Mouse (Mus musculus) forebrain, embryonic 13.5 days (tissue): Measurements from ENCODE around the gene Flot2. TPM values are rescaled to one million over a fixed set of nuclear protein-coding genes. Genes with fewer than 3 reads are reported as not detected.

ENCODE experiments used
- ATAC-seq: fragments of 200-750 bp; cut with Nextera tagmentation; 2 replicates; pipeline ENCODE4 v1.8.0; 2017
- H3K27ac ChIP-seq: fragments of 300-500 bp; sonication (generic); 2 replicates; pipeline ENCODE4 v1.5.1; 2015; ENCODE audit warnings: inconsistent platforms, mild to moderate bottlenecking, moderate library complexity
- H3K27me3 ChIP-seq: fragments of 300-500 bp; sonication (generic); 2 replicates; pipeline ENCODE4 v1.6.1; 2015; ENCODE audit warnings: mild to moderate bottlenecking, inconsistent platforms
- H3K36me3 ChIP-seq: fragments of 300-500 bp; sonication (generic); 2 replicates; pipeline ENCODE4 v1.6.1; 2015; ENCODE audit warnings: mild to moderate bottlenecking, inconsistent platforms; ENCODE audit not compliant: poor library complexity, severe bottlenecking
- H3K4me1 ChIP-seq: fragments of 300-500 bp; sonication (generic); 2 replicates; pipeline ENCODE4 v1.6.1; 2015; ENCODE audit warnings: inconsistent platforms
- H3K4me2 ChIP-seq: fragments of 300-500 bp; sonication (generic); 2 replicates; pipeline ENCODE4 v1.6.1; 2015; ENCODE audit warnings: inconsistent platforms, mild to moderate bottlenecking, moderate library complexity
- H3K4me3 ChIP-seq: fragments of 300-500 bp; sonication (generic); 2 replicates; pipeline ENCODE4 v1.5.1; 2015; ENCODE audit warnings: mild to moderate bottlenecking, inconsistent platforms
- H3K9ac ChIP-seq: fragments of 300-500 bp; sonication (generic); 2 replicates; pipeline ENCODE4 v1.6.1; 2015; ENCODE audit warnings: mild to moderate bottlenecking, inconsistent platforms
- H3K9me3 ChIP-seq: fragments of 300-500 bp; sonication (generic); replicated peaks from 2 replicates; pipeline ENCODE4 v1.6.1; 2016; ENCODE audit warnings: inconsistent platforms
- WGBS: fragments of 180-500 bp; shearing (Covaris S2); methylation state at CpG from one replicate; pipeline ENCODE4 v1.1.7; 2015; 5-methylcytosine and 5-hydroxymethylcytosine counted together
- polyA plus RNA-seq: library from polyadenylated mRNA; unstranded; fragments of >200 nt; fragmentation: Nextera tagmentation; extraction: Ambion mirVana; gene quantifications from 2 replicates; pipeline ENCODE4 v1.2.1, GENCODE M21; 2015

Flot2 gene
- polyA plus RNA-seq: 69.6 and 78.1 TPM in 2 replicates

- Histone ChIP-seq H3K36me3 (peaks cover 32% of the 10 kb centered on the region), H3K4me3 (peak within 1 kb of the TSS; percentile 91), H3K4me1 (peaks cover 33% of the 10 kb centered on the region), H3K27me3 (no peaks in the 10 kb centered on the region), H3K9me3 (no peaks in the 10 kb centered on the region), H3K9ac (peak within 1 kb of the TSS; percentile 94), H3K27ac (peak within 1 kb of the TSS; percentile 83), H3K4me2 (peak within 1 kb of the TSS; percentile 92)
- ATAC-seq: peak; percentile 89
- 2% methylated on average over 54 of the region's 55 CpGs for WGBS
Observed at GRCm38 (mm10) chr11:78037831-78038752, at the start of gene Flot2. Flot2 (plus strand) TSS chr11:78037931.

GRCm38 (mm10) chr11:77989071-77989690, 48.5 kb upstream of the Flot2 start:
- no peak overlapping the region for H3K27ac ChIP-seq
- no peak overlapping the region for H3K9ac ChIP-seq
- no peaks in the 10 kb centered on the region for H3K27me3 ChIP-seq
- H3K36me3 ChIP-seq: peaks cover 65% of the 10 kb centered on the region
- no peak overlapping the region for H3K4me2 ChIP-seq
- no peaks in the 10 kb centered on the region for H3K9me3 ChIP-seq
- WGBS: 94% methylated on average over 13 of the region's 13 CpGs
- H3K4me3 ChIP-seq: no peak overlapping the region
- ATAC-seq: no peak
- peaks cover 17% of the 10 kb centered on the region for H3K4me1 ChIP-seq

- H3K4me1 ChIP-seq: no peaks in the 10 kb centered on the region
- H3K4me3 ChIP-seq: no peak overlapping the region
- no peaks in the 10 kb centered on the region for H3K9me3 ChIP-seq
- ATAC-seq: no peak
- H3K4me2 ChIP-seq: no peak overlapping the region
- no peak overlapping the region for H3K9ac ChIP-seq
- H3K27me3 ChIP-seq: no peaks in the 10 kb centered on the region
- peaks cover 25% of the 10 kb centered on the region for H3K36me3 ChIP-seq
- H3K27ac ChIP-seq: no peak overlapping the region
- WGBS: 62% methylated on average over 1 of the region's 1 CpGs
Observed at GRCm38 (mm10) chr11:77995556-77995955, 42.2 kb upstream of the Flot2 start.

GRCm38 (mm10) chr11:78006446-78006845, 31.3 kb upstream of the Flot2 start:
- Histone ChIP-seq H3K9me3 (no peaks in the 10 kb centered on the region), H3K4me2 (no peak overlapping the region), H3K9ac (no peak overlapping the region), H3K4me1 (peaks cover 7% of the 10 kb centered on the region), H3K4me3 (no peak overlapping the region), H3K27me3 (no peaks in the 10 kb centered on the region), H3K36me3 (peaks cover 53% of the 10 kb centered on the region), H3K27ac (no peak overlapping the region)
- no peak for ATAC-seq
- 94% methylated on average over 5 of the region's 5 CpGs for WGBS

- H3K27me3 ChIP-seq: no peaks in the 10 kb centered on the region
- H3K9me3 ChIP-seq: no peaks in the 10 kb centered on the region
- no peaks in the 10 kb centered on the region for H3K4me1 ChIP-seq
- H3K36me3 ChIP-seq: peaks cover 90% of the 10 kb centered on the region
- WGBS: 28% methylated on average over 4 of the region's 4 CpGs
- H3K9ac ChIP-seq: no peak overlapping the region
- H3K4me2 ChIP-seq: no peak overlapping the region
- ATAC-seq: 0 out of 2 replicates have a peak, but pooled peaks have one; percentile 55
- no peak overlapping the region for H3K4me3 ChIP-seq
- H3K27ac ChIP-seq: no peak overlapping the region
Observed at GRCm38 (mm10) chr11:78019676-78020075, 18.1 kb upstream of the Flot2 start.

- 85% methylated on average over 8 of the region's 8 CpGs for WGBS
Observed at GRCm38 (mm10) chr11:78023607-78024006, 14.1 kb upstream of the Flot2 start.

GRCm38 (mm10) chr11:78029240-78029639, 8.5 kb upstream of the Flot2 start:
- no peaks in the 10 kb centered on the region for H3K9me3 ChIP-seq
- no peaks in the 10 kb centered on the region for H3K27me3 ChIP-seq
- H3K27ac ChIP-seq: no peak overlapping the region
- peaks cover 26% of the 10 kb centered on the region for H3K4me1 ChIP-seq
- H3K9ac ChIP-seq: no peak overlapping the region
- 83% methylated on average over 8 of the region's 8 CpGs for WGBS
- no peak overlapping the region for H3K4me3 ChIP-seq
- no peak overlapping the region for H3K4me2 ChIP-seq
- ATAC-seq: no peak
- H3K36me3 ChIP-seq: peaks cover 60% of the 10 kb centered on the region

More at GRCm38 (mm10) chr11:78023607-78024006, 14.1 kb upstream of the Flot2 start:
- no peak overlapping the region for H3K4me2 ChIP-seq
- no peaks in the 10 kb centered on the region for H3K9me3 ChIP-seq
- H3K27me3 ChIP-seq: no peaks in the 10 kb centered on the region
- H3K4me1 ChIP-seq: no peaks in the 10 kb centered on the region
- H3K27ac ChIP-seq: no peak overlapping the region
- no peak for ATAC-seq
- H3K9ac ChIP-seq: no peak overlapping the region
- no peak overlapping the region for H3K4me3 ChIP-seq
- H3K36me3 ChIP-seq: peaks cover 88% of the 10 kb centered on the region

GRCm38 (mm10) chr11:78030600-78030999, 7.1 kb upstream of the Flot2 start:
- Histone ChIP-seq H3K36me3 (peaks cover 57% of the 10 kb centered on the region), H3K4me1 (peaks cover 26% of the 10 kb centered on the region), H3K27ac (no peak overlapping the region), H3K9ac (no peak overlapping the region), H3K9me3 (no peaks in the 10 kb centered on the region), H3K4me2 (no peak overlapping the region), H3K4me3 (no peak overlapping the region), H3K27me3 (no peaks in the 10 kb centered on the region)
- ATAC-seq: no peak
- WGBS: 83% methylated on average over 2 of the region's 2 CpGs

- Histone ChIP-seq H3K9me3 (no peaks in the 10 kb centered on the region), H3K27me3 (no peaks in the 10 kb centered on the region), H3K4me3 (peak overlapping the region; percentile 74), H3K36me3 (peaks cover 49% of the 10 kb centered on the region), H3K4me1 (peaks cover 26% of the 10 kb centered on the region), H3K27ac (peak overlapping the region; percentile 93), H3K4me2 (peak overlapping the region; percentile 86), H3K9ac (peak overlapping the region; percentile 87; the same call in 1 of the 2 replicates)
- WGBS: 44% methylated on average over 6 of the region's 6 CpGs
- ATAC-seq: no peak
Observed at GRCm38 (mm10) chr11:78031389-78031788, 6.3 kb upstream of the Flot2 start.

- Histone ChIP-seq H3K27ac (peak within 1 kb of the TSS; percentile 93), H3K4me2 (peak within 1 kb of the TSS; percentile 86), H3K27me3 (no peaks in the 10 kb centered on the region), H3K36me3 (peaks cover 41% of the 10 kb centered on the region), H3K4me1 (peaks cover 29% of the 10 kb centered on the region), H3K9me3 (no peaks in the 10 kb centered on the region), H3K9ac (peak within 1 kb of the TSS; percentile 87), H3K4me3 (peak within 1 kb of the TSS; percentile 74)
- ATAC-seq: peak; percentile 91
- under 1% methylated on average over 96 of the region's 96 CpGs for WGBS
Observed at GRCm38 (mm10) chr11:78031947-78032808, 5.6 kb upstream of the Flot2 start, which contains the start of gene Dhrs13. Dhrs13 (plus strand) TSS chr11:78032280.

GRCm38 (mm10) chr11:78032809-78033195, 4.9 kb upstream of the Flot2 start:
- Histone ChIP-seq H3K9me3 (no peaks in the 10 kb centered on the region), H3K4me2 (peak overlapping the region; percentile 86), H3K4me1 (peaks cover 34% of the 10 kb centered on the region), H3K27me3 (no peaks in the 10 kb centered on the region), H3K27ac (peak overlapping the region; percentile 93), H3K36me3 (peaks cover 35% of the 10 kb centered on the region), H3K9ac (peak overlapping the region; percentile 87), H3K4me3 (peak overlapping the region; percentile 74)
- WGBS: 3% methylated on average over 5 of the region's 5 CpGs
- ATAC-seq: 0 out of 2 replicates have a peak, but pooled peaks have one; percentile 3
